Mouse (Mus musculus) heart, postnatal 0 days (tissue): ENCODE data around the gene Ccdc80. TPM values are rescaled to one million over a fixed set of nuclear protein-coding genes. Genes with fewer than 3 reads are reported as not detected.

Experiments
- ATAC-seq: fragments of 200-750 bp; cut with Nextera tagmentation; 2 replicates; pipeline ENCODE4 v1.8.0; 2017; ENCODE audit warnings: low read depth, moderate number of reproducible peaks, moderate library complexity; ENCODE audit not compliant: insufficient read depth
- DNase-seq: peaks from one replicate; pipeline ENCODE4 v3.0.0-alpha.2; 2016; ENCODE audit warnings: low spot score
- H3K27ac ChIP-seq: fragments of 300-500 bp; sonication (generic); 2 replicates; pipeline ENCODE4 v1.5.1; 2014; ENCODE audit warnings: low read depth, mild to moderate bottlenecking
- H3K27me3 ChIP-seq: fragments of 300-500 bp; sonication (generic); 2 replicates; pipeline ENCODE4 v1.6.1; 2014; ENCODE audit warnings: low read length, mixed read lengths; ENCODE audit not compliant: control insufficient read depth, insufficient read depth
- H3K36me3 ChIP-seq: fragments of 300-500 bp; sonication (generic); replicated peaks from 2 replicates; pipeline ENCODE4 v1.6.1; 2014; ENCODE audit warnings: low read length, mixed read lengths; ENCODE audit not compliant: control insufficient read depth, insufficient read depth
- H3K4me1 ChIP-seq: fragments of 300-500 bp; sonication (generic); 2 replicates; pipeline ENCODE4 v1.6.1; 2014; ENCODE audit warnings: antibody characterized with exemption; ENCODE audit not compliant: control insufficient read depth, insufficient read depth
- H3K4me2 ChIP-seq: fragments of 300-500 bp; sonication (generic); 2 replicates; pipeline ENCODE4 v1.6.1; 2014; ENCODE audit warnings: low read depth, mild to moderate bottlenecking, low read length, moderate library complexity
- H3K4me3 ChIP-seq: fragments of 300-500 bp; sonication (generic); 2 replicates; pipeline ENCODE4 v1.5.1; 2014; ENCODE audit warnings: low read depth, low read length
- H3K9ac ChIP-seq: fragments of 300-500 bp; sonication (generic); replicated peaks from 2 replicates; pipeline ENCODE4 v1.6.1; 2014; ENCODE audit warnings: low read depth, low read length, mixed read lengths
- H3K9me3 ChIP-seq: fragments of 300-500 bp; sonication (generic); replicated peaks from 2 replicates; pipeline ENCODE4 v1.6.1; 2016; ENCODE audit warnings: low read length; ENCODE audit not compliant: control insufficient read depth
- CTCF ChIP-seq: IDR thresholded peaks from 2 replicates; pipeline ENCODE4 v1.5.1; 2016; ENCODE audit warnings: antibody characterized with exemption, control low read depth, low read depth
- EP300 ChIP-seq: IDR thresholded peaks from 2 replicates; pipeline ENCODE4 v1.6.1; 2016; ENCODE audit warnings: antibody characterized with exemption, low read depth
- WGBS: fragments of 180-500 bp; shearing (Covaris S2); extraction: QIAGEN DNeasy Blood & Tissue Kit; methylation state at CpG from one replicate; pipeline ENCODE4 v1.1.7; 2014; 5-methylcytosine and 5-hydroxymethylcytosine counted together
- polyA plus RNA-seq: library from polyadenylated mRNA; unstranded; fragments of >200 nt; fragmentation: Nextera tagmentation; extraction: Ambion mirVana; gene quantifications from 2 replicates; pipeline ENCODE4 v1.2.1, GENCODE M21; 2015
- total RNA-seq: library from RNA; depleted of rRNA; stranded (reverse); fragments of >200 nt; gene quantifications from 2 replicates; pipeline ENCODE4 v1.2.3, GENCODE M21; 2014; ENCODE audit warnings: low replicate concordance

The Ccdc80 gene
- total and polyA plus RNA-seq, 2 experiments from 2014 or later: 61.4 to 75.3 TPM

DNA sequence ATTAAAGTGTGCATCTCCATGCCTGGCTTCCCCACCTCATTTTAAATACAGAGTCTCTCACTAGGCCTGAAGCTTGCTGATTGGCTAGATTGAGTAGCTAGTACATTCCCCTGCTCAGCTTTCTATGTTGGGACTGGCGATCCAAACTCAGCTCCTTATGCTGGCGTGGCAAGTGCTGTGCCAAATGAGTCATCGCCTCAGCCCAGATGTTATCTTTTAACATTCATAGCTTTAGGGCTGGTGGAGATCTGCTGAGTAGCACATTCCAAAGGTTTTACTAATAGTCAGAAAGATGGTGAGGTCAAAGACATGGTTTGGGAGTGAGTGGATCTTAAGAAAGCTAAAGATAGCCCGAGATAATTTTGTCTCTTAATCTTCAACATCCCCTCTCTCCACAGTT, 17.3 kb downstream of the Ccdc80 start:
- Histone ChIP-seq H3K27me3 (no peaks in the 10 kb centered on the region), H3K4me2 (no peak overlapping the region), H3K4me1 (peaks cover 10% of the 10 kb centered on the region), H3K4me3 (no peak overlapping the region), H3K9me3 (no peaks in the 10 kb centered on the region), H3K36me3 (0 out of 2 replicates have a peak, but pooled peaks cover 8% of the 10 kb centered on the region), H3K9ac (no peak overlapping the region), H3K27ac (peak overlapping the region; percentile 0; the same call in 1 of the 2 replicates)
- DNase-seq (no peak), ATAC-seq (peak; percentile 86)
- TF ChIP-seq CTCF (no peak), EP300 (no peak)
- WGBS: 4% methylated on average over 4 of the region's 4 CpGs

DNA sequence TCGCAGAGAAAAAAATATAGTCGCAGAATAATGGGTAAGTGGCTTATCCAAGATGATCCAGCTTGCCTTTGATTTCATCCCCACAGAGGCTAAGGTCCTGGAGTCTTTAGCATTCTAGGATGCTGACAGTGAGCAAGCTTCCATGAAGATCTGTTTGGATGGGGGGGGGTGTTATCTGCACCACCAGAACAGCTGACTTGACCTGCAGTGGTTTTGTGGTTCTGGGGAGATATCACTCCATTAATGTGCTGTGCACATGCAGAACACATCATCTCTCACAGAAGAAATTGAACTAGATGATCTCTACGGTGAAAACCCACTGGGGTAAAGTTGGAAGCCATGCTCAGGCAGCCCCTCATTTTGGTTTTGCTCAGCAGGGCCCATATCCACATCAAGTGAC, 24.0 kb downstream of the Ccdc80 start:
- DNase-seq (no peak), ATAC-seq (no peak)
- Histone ChIP-seq H3K4me2 (no peak overlapping the region), H3K9me3 (no peaks in the 10 kb centered on the region), H3K27ac (no peak overlapping the region), H3K9ac (no peak overlapping the region), H3K4me1 (peaks cover 9% of the 10 kb centered on the region), H3K36me3 (peaks cover 23% of the 10 kb centered on the region), H3K4me3 (no peak overlapping the region), H3K27me3 (no peaks in the 10 kb centered on the region)
- TF ChIP-seq CTCF: no peak
- 91% methylated on average over 3 of the region's 3 CpGs for WGBS

- 75% methylated on average over 3 of the region's 3 CpGs for WGBS
- no peak for ATAC-seq
- no peak for TF ChIP-seq CTCF
- TF ChIP-seq EP300: no peak
Observed at GRCm38 (mm10) chr16:45118760-45119159, 25.6 kb downstream of the Ccdc80 start.

GRCm38 (mm10) chr16:45120844-45121425, 27.7 kb downstream of the Ccdc80 start:
- no peaks in the 10 kb centered on the region for H3K27me3 ChIP-seq
- 27% methylated on average over 5 of the region's 5 CpGs for WGBS
- TF ChIP-seq CTCF (no peak), EP300 (no peak)
- DNase-seq (peak; percentile 49), ATAC-seq (peak; percentile 49)
- H3K27ac ChIP-seq: 0 out of 2 replicates have a peak overlapping the region, but pooled peaks have one; percentile 6
- H3K36me3 ChIP-seq: peaks cover 25% of the 10 kb centered on the region
- H3K4me3 ChIP-seq: no peak overlapping the region
- no peak overlapping the region for H3K9ac ChIP-seq
- no peak overlapping the region for H3K4me2 ChIP-seq
- H3K9me3 ChIP-seq: no peaks in the 10 kb centered on the region
- peaks cover 9% of the 10 kb centered on the region for H3K4me1 ChIP-seq

More at GRCm38 (mm10) chr16:45118760-45119159, 25.6 kb downstream of the Ccdc80 start:
- H3K27ac ChIP-seq: no peak overlapping the region
- no peak overlapping the region for H3K4me2 ChIP-seq
- H3K36me3 ChIP-seq: peaks cover 25% of the 10 kb centered on the region
- H3K9me3 ChIP-seq: no peaks in the 10 kb centered on the region
- H3K4me1 ChIP-seq: peaks cover 9% of the 10 kb centered on the region
- H3K9ac ChIP-seq: no peak overlapping the region
- no peak for DNase-seq
- H3K27me3 ChIP-seq: no peaks in the 10 kb centered on the region
- H3K4me3 ChIP-seq: no peak overlapping the region

DNA sequence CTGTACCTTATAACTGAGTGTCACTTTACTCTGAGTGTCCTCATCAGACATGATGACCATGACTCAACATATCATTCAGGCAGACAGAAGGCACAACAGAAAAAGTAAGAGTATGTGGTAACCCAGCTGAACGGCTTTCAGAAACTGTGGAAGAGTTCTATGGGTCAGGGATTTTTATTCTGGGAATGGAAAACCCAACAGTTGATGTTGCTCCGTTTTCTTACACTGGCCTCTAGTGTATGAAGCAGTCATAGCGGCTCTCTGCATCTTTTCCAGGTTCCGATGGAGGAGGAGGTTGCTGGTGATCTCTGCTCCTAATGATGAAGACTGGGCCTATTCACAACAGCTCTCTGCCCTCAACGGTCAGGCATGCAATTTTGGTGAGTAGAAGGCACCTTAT, 29.4 kb downstream of the Ccdc80 start:
- H3K36me3 ChIP-seq: peaks cover 28% of the 10 kb centered on the region

More for the DNA sequence above, 29.4 kb downstream of the Ccdc80 start:
- H3K9me3 ChIP-seq: no peaks in the 10 kb centered on the region
- DNase-seq: no peak
- peaks cover 9% of the 10 kb centered on the region for H3K4me1 ChIP-seq
- no peak overlapping the region for H3K4me2 ChIP-seq
- no peak for TF ChIP-seq EP300
- TF ChIP-seq CTCF: peak; percentile 63
- 55% methylated on average over 5 of the region's 5 CpGs for WGBS
- H3K27ac ChIP-seq: no peak overlapping the region
- H3K4me3 ChIP-seq: no peak overlapping the region
- H3K27me3 ChIP-seq: no peaks in the 10 kb centered on the region
- ATAC-seq: peak; percentile 27; the same call in 1 of the 2 replicates
- no peak overlapping the region for H3K9ac ChIP-seq
